Mouse (Mus musculus) spleen, postnatal 4 days (tissue): Measurements from ENCODE around the gene Vmn1r163.
"Not testable (repeated sequence)": the region's sequence is repeated elsewhere in the genome, so short reads cannot be mapped to it uniquely, and the experiment has no call there.

Source experiments
- DNase-seq, 2 experiments: peaks; one replicate each; pipeline ENCODE4 v3.0.0; 2022; ENCODE audit warnings: low spot score in 2 of 2

Vmn1r163 gene

DNA sequence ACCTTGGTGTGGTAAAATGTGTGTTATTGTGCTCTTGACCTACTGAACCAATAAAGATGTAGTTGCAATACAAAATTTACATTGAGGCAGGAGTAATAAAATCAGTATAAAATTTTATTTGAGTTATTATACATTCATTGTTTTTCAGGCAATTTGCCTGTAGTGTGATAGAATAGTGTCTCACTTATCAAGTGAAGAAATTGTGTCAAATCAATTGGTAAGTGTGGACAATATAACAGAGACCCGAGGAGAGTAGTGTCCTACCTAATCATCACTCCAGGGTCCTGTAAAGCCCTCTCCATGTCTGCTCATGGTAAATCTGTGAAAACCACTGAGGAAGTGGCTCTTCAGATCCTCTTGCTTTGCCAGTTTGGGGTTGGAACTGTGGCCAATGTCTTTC, at the start of gene Vmn1r163:
TSS of gene Vmn1r163 (plus strand) at position 301 of the 400 bp plus-strand sequence.
- not testable (repeated sequence) for DNase-seq

- not testable (repeated sequence) for DNase-seq
Measured at GRCm38 (mm10) chr7:23019823-23020222, 35.5 kb upstream of the Vmn1r163 start, which contains the start of gene Gm4216. Gene Gm4216 (minus strand): TSS chr7:23019923.

DNA sequence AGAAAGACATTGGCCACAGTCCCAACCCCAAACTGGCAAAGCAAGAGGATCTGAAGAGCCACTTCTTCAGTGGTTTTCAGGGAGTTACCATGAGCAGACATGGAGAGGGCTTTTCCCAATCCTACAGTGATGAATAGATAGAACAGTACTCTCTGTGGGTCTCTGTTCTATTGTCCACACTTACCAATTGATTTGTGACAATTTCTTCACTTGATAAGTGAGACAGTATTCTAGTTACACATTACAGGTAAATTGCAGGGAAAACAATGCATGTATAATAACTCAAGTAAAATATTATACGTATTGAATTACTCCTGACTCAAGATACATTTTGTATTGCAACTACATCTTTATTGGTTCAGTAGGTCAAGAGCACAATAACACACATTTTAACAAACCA, 12.0 kb downstream of the Vmn1r163 start, which contains the start of gene Gm8720:
TSS of gene Gm8720 (minus strand) at position 101 of the 400 bp plus-strand sequence.
- not testable (repeated sequence) for DNase-seq
